Mouse (Mus musculus) urinary bladder, adult 18-20 months (tissue): ENCODE measurements around the gene Prkch.

Source experiments
- DNase-seq, 2 experiments: peaks; one replicate each; pipeline ENCODE4 v3.0.0; 2022; ENCODE audit warnings: low spot score in 2 of 2, mixed read lengths in 2 of 2

Prkch gene

DNA sequence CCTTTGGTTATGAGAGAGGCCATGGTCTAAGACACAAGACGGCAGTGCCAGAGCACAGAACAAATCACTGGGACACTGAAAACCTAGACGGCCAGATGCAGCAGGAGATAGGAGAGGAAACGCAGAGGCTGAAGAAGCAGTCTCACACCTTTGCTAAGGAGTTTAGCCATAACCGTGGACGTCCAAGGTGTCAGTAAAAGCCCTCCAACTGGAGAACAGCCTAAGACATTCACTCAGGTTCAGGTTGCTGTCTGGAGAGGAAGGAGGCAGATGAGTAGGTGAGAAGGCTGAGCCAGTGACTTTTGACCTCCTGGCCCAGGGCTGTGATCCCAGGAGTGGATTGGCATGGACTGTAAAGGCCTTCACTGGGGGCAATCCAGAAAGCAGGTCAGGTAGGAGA lies 130.0 kb downstream of the Prkch start:
- no peak for DNase-seq

DNA sequence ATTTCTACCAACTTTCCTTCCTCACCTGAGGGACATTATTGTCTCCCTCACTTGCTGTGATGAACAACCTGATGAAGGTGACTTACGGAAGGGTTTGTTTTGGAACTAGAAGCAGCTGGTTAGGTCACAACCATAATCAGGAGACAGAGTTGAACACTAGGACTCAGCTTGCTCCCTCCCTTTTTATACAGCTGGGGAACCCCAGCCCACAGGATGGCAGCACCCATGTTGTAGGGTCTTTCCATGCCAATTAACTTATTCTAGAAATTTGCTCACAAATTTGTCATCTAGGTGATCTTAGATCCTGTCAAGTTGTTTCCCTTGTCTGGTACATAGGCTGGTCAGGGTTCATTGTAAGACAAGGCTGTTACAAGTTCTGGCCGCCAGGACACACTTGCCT lies 130.7 kb downstream of the Prkch start:
- no peak for DNase-seq

- DNase-seq = no peak
These were observed 131.5 kb downstream of the Prkch start for GRCm38 (mm10) chr12:73715954-73716731.

GRCm38 (mm10) chr12:73718036-73718435 lies 133.4 kb downstream of the Prkch start:
- DNase-seq = no peak

DNA sequence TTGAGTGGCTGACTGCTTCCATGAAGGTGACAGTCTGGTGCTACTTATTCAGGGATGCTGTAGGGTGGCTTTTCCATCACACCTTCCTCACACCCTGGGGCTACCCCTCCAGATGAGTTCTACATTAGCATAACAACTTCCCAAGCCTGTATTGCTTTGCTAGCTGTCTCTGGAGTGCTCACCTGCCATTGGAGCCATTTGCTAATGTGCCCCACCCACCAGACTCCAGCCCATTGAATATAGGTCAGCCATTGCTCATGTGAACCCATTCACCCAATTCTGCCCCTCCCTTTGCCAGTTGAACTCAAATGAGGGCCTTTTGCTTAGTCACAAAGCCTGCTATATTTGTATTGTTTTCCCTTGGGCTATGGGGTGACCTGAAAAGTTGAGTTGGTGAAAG lies 135.2 kb downstream of the Prkch start:
- DNase-seq = no peak

DNA sequence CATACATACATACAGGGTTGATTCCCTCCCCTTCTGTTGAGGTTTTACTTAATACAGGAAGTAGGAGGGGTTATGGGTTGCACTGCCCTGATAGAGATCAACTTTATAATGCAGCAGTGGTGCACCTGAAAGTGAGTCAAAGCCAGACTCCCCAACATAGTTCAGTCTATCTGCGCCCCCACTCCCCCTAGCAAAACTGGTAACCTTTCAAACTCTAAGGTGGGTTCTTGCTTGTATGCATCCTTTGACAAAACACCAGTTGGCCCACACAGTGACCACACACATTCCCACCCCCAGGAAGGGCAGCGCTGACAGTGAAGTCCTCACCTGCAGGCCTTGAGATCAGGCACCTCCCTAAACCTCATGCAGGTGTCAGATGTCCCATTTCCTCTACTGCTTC lies 135.9 kb downstream of the Prkch start:
- DNase-seq = no peak

DNA sequence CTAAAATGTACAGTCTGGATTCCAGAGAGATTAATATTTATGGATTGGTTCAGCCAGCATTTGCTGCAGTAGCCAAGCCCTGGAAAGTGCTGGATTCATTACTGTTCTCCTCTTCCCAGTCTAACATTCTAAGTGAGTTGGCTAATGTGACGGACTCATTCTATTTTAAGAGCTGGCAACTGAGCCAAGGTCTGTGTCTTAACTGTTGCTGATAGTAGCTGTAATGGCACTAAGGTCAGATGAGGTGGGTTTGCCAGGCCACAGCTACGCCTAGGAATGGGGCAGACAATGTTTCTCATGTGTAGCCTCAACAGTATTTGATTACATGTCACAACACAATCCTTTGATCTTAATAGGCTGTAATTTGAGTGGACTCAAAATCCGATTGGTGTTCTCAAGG lies 137.5 kb downstream of the Prkch start:
- DNase-seq = no peak

GRCm38 (mm10) chr12:73723067-73723466 lies 138.5 kb downstream of the Prkch start:
- no peak for DNase-seq

DNA sequence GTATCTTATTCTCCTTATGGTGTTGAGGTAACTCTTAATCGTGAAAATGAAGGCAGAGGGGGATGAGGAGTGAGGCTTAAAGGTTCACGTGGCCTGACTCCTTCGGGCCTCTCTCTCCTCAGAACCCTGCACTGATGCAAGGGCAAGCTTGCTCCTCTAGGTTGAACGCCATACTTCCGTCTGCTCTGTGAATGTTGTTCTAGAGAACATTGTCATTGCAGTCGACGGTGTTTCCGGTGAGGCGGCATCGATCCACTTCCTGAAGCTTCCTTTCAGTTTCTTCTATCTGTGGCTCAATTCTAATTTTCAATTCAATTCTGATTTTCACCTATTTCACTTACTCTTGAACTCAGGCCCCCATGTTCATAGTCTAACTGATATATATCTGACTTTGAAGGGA lies 139.3 kb downstream of the Prkch start:
- DNase-seq = no peak

- DNase-seq = peak in 1 of 2 experiments; percentile 13
These were observed 141.4 kb downstream of the Prkch start for GRCm38 (mm10) chr12:73725825-73726604.

DNA sequence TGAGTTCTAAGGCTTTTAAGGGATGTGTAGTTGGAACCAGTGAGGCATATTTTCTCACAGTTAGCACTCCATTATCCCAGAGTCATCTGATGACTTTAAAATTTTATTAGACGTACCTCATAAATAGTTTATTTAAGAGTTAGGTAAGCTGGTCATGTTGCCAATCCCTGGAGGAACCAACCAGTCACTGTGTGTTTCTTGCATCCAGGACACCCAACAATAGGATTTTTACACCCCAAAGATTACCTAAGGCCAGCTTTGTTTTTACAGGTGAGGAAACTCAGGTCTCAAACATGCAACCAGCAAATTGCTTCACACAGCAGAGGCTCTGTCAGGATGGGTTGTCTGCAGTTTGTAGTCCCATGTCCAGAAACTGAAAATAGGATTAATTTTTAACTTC lies 142.4 kb downstream of the Prkch start:
- DNase-seq = no peak

GRCm38 (mm10) chr12:73730603-73731002 lies 146.0 kb downstream of the Prkch start:
- DNase-seq = no peak

GRCm38 (mm10) chr12:73731093-73731492 lies 146.5 kb downstream of the Prkch start:
- no peak for DNase-seq

DNA sequence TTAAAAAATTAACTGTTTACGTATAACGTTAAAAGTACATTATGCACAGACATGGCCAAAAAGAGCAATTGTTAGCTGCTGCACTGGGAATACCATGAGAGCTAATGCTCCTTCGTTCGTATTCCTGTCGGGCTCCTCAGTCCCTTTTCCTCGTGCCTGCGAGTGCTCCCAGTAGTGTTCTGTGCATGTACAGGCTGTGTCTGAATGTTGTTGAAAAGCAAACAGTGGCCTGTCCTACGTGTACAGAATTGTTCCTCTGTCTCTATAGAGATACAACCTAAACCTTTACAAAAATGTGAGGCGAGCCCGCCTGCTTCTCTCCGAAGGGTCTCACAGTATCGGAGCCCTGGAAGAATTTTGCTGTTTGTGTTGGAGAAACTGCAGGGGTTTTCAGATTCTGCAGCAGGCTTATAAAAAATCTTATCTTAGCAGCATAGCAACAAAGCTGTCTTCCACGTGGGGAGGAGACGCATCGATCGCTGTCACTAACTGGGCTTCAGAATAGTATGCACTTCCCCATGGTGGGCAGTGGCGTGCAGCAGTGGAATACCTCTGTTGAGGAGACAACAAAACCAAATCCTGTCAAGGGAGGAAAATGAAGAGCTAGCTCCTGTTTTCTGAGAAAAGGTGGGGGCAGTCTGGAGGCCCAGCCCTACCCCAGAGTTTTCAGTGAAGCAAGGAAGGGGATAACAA lies 147.4 kb downstream of the Prkch start:
- DNase-seq = no peak

- DNase-seq = no peak
These were observed 148.3 kb downstream of the Prkch start for GRCm38 (mm10) chr12:73732862-73733261.

DNA sequence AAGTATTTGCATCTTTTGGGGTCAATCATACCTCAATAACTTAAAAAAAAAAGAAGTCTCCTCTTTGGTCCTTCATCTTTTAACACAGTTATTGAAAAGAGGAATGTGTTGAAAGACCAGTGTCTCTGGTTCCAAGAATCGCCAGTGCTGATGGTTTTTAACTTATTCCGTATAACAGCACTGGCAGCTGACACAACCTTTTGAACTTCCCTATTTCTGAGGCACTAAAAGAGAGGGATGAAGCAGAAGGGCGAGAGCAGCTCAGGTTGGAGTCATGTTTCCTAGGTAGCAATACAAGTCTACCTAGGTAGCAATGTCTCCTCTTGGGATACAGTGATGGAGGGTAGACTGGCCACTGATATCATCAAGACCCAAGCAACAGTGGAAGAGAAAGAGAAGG lies 152.3 kb downstream of the Prkch start:
- no peak for DNase-seq

DNA sequence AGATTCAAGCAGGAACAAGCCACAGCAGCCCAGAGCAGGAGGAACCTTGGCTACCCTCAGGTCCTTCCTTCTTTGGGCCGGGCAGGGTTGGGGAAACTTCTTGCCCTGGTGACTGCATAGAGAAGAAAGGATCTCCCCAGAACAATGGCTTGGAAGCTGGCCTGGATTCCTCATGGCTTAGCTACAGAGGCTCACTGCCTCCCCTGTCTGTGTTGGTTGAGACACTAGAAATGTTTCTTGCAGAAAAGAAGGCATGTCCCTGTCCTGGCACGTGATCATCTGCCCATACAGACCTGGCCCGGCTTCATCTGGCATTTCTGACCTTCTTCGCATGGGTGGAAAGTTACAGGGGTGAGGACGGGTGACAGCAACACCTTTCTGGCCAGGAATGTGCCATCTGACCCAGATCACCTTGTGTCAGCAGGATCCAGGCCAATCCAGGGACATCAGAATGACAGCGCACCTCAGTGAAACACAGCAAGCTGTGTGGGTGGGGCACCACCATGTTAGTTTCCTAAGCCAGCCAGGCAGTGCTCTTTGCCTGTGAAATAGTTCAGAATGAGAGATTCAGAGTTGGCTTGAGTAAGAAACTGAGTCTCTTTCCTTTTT lies 155.1 kb downstream of the Prkch start:
- no peak for DNase-seq

- DNase-seq = no peak
These were observed 158.0 kb downstream of the Prkch start for GRCm38 (mm10) chr12:73742577-73742976.

GRCm38 (mm10) chr12:73743087-73743486 lies 158.5 kb downstream of the Prkch start:
- DNase-seq = no peak

DNA sequence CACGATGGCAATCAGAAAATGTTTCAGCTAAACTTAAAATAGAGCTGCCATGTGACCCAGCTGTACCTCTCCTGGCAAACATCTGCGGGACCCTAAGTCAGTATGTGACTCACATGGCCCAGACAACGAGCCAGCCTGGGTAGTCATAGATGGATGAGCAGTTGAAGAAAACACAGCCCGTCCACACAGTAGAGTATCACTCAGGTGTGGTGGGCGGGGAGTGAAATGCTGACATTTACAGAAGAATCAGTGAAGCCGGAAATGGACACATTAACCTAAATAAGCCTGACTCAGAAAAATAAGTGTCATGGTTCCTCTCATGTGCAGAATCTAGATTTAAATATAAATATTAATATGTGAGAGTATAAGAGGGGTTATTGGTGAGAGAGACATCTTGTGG lies 161.5 kb downstream of the Prkch start:
- DNase-seq = no peak

DNA sequence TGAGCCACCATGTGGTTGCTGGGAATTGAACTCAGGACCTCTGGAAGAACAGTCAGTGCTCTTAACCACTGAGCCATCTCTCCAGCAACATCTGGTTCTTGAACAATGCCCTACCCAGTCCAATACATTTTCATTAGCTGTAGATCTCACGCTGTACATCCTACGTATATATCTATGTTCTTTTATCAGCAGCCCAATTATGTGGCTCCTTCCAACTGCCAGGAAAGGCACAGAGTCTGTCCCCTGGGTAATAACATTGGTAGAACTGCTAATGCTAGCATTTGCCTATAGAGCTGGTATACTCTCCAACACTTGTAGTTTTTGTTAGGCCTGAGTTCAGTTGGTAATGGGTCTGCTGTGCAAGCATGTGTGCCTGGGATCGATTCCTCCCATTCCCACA lies 163.8 kb downstream of the Prkch start:
- no peak for DNase-seq

DNA sequence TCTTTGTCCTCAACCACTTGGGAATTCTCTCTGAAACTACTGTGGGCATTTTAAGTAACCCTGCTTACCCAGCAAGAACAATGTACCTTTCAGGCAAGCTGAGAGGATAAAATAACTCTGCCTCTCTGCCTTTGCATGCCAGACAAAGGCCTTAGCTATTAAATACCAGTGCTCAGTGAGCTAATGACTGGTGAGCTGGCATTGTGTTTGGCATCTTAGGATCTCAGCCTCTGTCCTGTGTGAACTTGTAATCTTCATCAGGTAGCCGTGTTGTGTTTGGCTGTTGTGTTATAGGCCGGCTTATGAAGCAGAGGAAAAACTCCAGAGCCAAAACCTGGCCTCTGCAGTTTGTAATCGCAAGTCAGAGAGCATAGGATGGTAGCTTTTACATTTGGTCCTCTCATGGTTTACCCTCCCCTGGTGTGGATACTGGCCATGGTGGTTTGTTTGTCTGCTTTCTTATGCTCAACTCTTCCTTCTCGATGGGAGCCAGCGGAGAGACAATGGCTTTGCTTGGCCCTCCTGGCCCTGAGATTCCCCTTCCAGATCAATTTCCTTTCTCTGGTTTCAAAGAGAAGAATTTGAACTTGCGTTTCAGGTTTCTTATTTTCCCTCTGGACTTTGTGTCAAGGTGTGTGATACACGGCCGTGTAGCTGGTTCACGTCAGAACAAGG lies 170.0 kb downstream of the Prkch start:
- DNase-seq = no peak
